Mouse (Mus musculus): ENCODE measurements at regions not wholly inside any gene's neighbourhood (a gene's known extent, or its start where the extent isn't known, plus 50 kb on each side); places are given as distances from the start of the nearest gene placed in this dataset.

GRCm38 (mm10) chr11:63353671-63354070 is 224.9 kb downstream of the Pmp22 start:
- H3K4me2 ChIP-seq (ENCODE audit: low read depth) = no peak overlapping the region
- H3K79me2 ChIP-seq (ENCODE audit: control insufficient read depth, insufficient read depth) = no peaks in the 10 kb centered on the region
- H3ac ChIP-seq (ENCODE audit: control insufficient read depth, insufficient read length) = no peak overlapping the region
- H3K36me3 ChIP-seq (ENCODE audit: control insufficient read depth, insufficient read depth) = no peaks in the 10 kb centered on the region
- no peak overlapping the region for H3K4me3 ChIP-seq
- TF ChIP-seq REST (IDR thresholded peaks at IDR 0.05; ENCODE audit: insufficient read depth, insufficient read length) (no peak), MAX (IDR thresholded peaks at IDR 0.05; ENCODE audit: low read depth) (no peak), E2F4 (IDR thresholded peaks at IDR 0.05; ENCODE audit: insufficient read depth) (no peak), TCF3 (IDR thresholded peaks at IDR 0.05; ENCODE audit: insufficient read length, low read depth) (no peak), MYOD1 (IDR thresholded peaks at IDR 0.05; ENCODE audit: control insufficient read depth in 1 of 3, insufficient read length in 2 of 3, low read depth in 2 of 3) (no peak), POLR2A (IDR thresholded peaks at IDR 0.05; ENCODE audit: insufficient read length, low read depth) (no peak), USF1 (IDR thresholded peaks at IDR 0.05; ENCODE audit: low read depth) (no peak), TCF12 (IDR thresholded peaks at IDR 0.05; ENCODE audit: insufficient read depth, poor library complexity, severe bottlenecking) (no peak), CEBPB (IDR thresholded peaks at IDR 0.05; ENCODE audit: insufficient read depth, poor library complexity, severe bottlenecking) (no peak), POLR2AphosphoS2 (IDR thresholded peaks at IDR 0.05; ENCODE audit: insufficient read length, low read depth) (no peak), SRF (IDR thresholded peaks at IDR 0.05; ENCODE audit: control insufficient read depth, insufficient read length, low read depth) (no peak), MYOG (IDR thresholded peaks at IDR 0.05; ENCODE audit: control insufficient read depth in 1 of 3, insufficient read depth in 1 of 3, insufficient read length in 2 of 3, low read depth in 2 of 3) (no peak)
- H3K27me3 ChIP-seq (ENCODE audit: control insufficient read depth, insufficient read depth, insufficient read length) = no peaks in the 10 kb centered on the region

- H3K36me3 ChIP-seq (ENCODE audit: control insufficient read depth, insufficient read depth) = no peaks in the 10 kb centered on the region
- H3K27me3 ChIP-seq (ENCODE audit: control insufficient read depth, insufficient read depth, insufficient read length) = peaks cover 2% of the 10 kb centered on the region
- no peaks in the 10 kb centered on the region for H3K79me2 ChIP-seq (ENCODE audit: control insufficient read depth, insufficient read depth)
- TF ChIP-seq TCF3 (IDR thresholded peaks at IDR 0.05; ENCODE audit: insufficient read length, low read depth) = no peak
- no peak for TF ChIP-seq MAX (IDR thresholded peaks at IDR 0.05; ENCODE audit: low read depth)
- TF ChIP-seq TCF12 (IDR thresholded peaks at IDR 0.05; ENCODE audit: insufficient read depth, poor library complexity, severe bottlenecking) = no peak
- TF ChIP-seq MYOG (IDR thresholded peaks at IDR 0.05; ENCODE audit: control insufficient read depth in 1 of 3, insufficient read depth in 1 of 3, insufficient read length in 2 of 3, low read depth in 2 of 3) = no peak
- TF ChIP-seq E2F4 (IDR thresholded peaks at IDR 0.05; ENCODE audit: insufficient read depth) = no peak
- no peak for TF ChIP-seq POLR2AphosphoS2 (IDR thresholded peaks at IDR 0.05; ENCODE audit: insufficient read length, low read depth)
- no peak for TF ChIP-seq REST (IDR thresholded peaks at IDR 0.05; ENCODE audit: insufficient read depth, insufficient read length)
- no peak overlapping the region for H3ac ChIP-seq (ENCODE audit: control insufficient read depth, insufficient read length)
- no peak overlapping the region for H3K4me2 ChIP-seq (ENCODE audit: low read depth)
- no peak overlapping the region for H3K4me3 ChIP-seq
These were observed 229.1 kb downstream of the Pmp22 start for GRCm38 (mm10) chr11:63357772-63358344.

- no peak overlapping the region for H3K4me3 ChIP-seq
- H3K79me2 ChIP-seq (ENCODE audit: control insufficient read depth, insufficient read depth) = no peaks in the 10 kb centered on the region
- peaks cover 11% of the 10 kb centered on the region for H3K27me3 ChIP-seq (ENCODE audit: control insufficient read depth, insufficient read depth, insufficient read length)
- no peak overlapping the region for H3K4me2 ChIP-seq (ENCODE audit: low read depth)
- no peak overlapping the region for H3ac ChIP-seq (ENCODE audit: control insufficient read depth, insufficient read length)
- H3K36me3 ChIP-seq (ENCODE audit: control insufficient read depth, insufficient read depth) = no peaks in the 10 kb centered on the region
- no peak for TF ChIP-seq USF1 (IDR thresholded peaks at IDR 0.05; ENCODE audit: low read depth)
- no peak for TF ChIP-seq POLR2AphosphoS2 (IDR thresholded peaks at IDR 0.05; ENCODE audit: insufficient read length, low read depth)
- TF ChIP-seq MAX (IDR thresholded peaks at IDR 0.05; ENCODE audit: low read depth) = no peak
- TF ChIP-seq E2F4 (IDR thresholded peaks at IDR 0.05; ENCODE audit: insufficient read depth) = no peak
These were observed 239.0 kb downstream of the Pmp22 start for GRCm38 (mm10) chr11:63367756-63368265.

GRCm38 (mm10) chr11:63369475-63369874 is 240.7 kb downstream of the Pmp22 start:
- peaks cover 6% of the 10 kb centered on the region for H3K27me3 ChIP-seq (ENCODE audit: control insufficient read depth, insufficient read depth, insufficient read length)
- H3K4me3 ChIP-seq = no peak overlapping the region
- H3ac ChIP-seq (ENCODE audit: control insufficient read depth, insufficient read length) = no peak overlapping the region
- no peak for TF ChIP-seq SRF (IDR thresholded peaks at IDR 0.05; ENCODE audit: control insufficient read depth, insufficient read length, low read depth)
- TF ChIP-seq REST (IDR thresholded peaks at IDR 0.05; ENCODE audit: insufficient read depth, insufficient read length) = no peak
- no peak for TF ChIP-seq POLR2AphosphoS2 (IDR thresholded peaks at IDR 0.05; ENCODE audit: insufficient read length, low read depth)
- no peak for TF ChIP-seq MYOD1 (IDR thresholded peaks at IDR 0.05; ENCODE audit: control insufficient read depth in 1 of 3, insufficient read length in 2 of 3, low read depth in 2 of 3)
- TF ChIP-seq E2F4 (IDR thresholded peaks at IDR 0.05; ENCODE audit: insufficient read depth) = no peak
- no peak for TF ChIP-seq TCF3 (IDR thresholded peaks at IDR 0.05; ENCODE audit: insufficient read length, low read depth)
- no peak for TF ChIP-seq POLR2A (IDR thresholded peaks at IDR 0.05; ENCODE audit: insufficient read length, low read depth)
- no peak for TF ChIP-seq MYOG (IDR thresholded peaks at IDR 0.05; ENCODE audit: control insufficient read depth in 1 of 3, insufficient read depth in 1 of 3, insufficient read length in 2 of 3, low read depth in 2 of 3)
- no peak for TF ChIP-seq CEBPB (IDR thresholded peaks at IDR 0.05; ENCODE audit: insufficient read depth, poor library complexity, severe bottlenecking)
- TF ChIP-seq USF1 (IDR thresholded peaks at IDR 0.05; ENCODE audit: low read depth) = no peak
- TF ChIP-seq TCF12 (IDR thresholded peaks at IDR 0.05; ENCODE audit: insufficient read depth, poor library complexity, severe bottlenecking) = no peak
- no peak for TF ChIP-seq MAX (IDR thresholded peaks at IDR 0.05; ENCODE audit: low read depth)
- H3K36me3 ChIP-seq (ENCODE audit: control insufficient read depth, insufficient read depth) = no peaks in the 10 kb centered on the region
- H3K4me2 ChIP-seq (ENCODE audit: low read depth) = no peak overlapping the region
- H3K79me2 ChIP-seq (ENCODE audit: control insufficient read depth, insufficient read depth) = no peaks in the 10 kb centered on the region

DNA sequence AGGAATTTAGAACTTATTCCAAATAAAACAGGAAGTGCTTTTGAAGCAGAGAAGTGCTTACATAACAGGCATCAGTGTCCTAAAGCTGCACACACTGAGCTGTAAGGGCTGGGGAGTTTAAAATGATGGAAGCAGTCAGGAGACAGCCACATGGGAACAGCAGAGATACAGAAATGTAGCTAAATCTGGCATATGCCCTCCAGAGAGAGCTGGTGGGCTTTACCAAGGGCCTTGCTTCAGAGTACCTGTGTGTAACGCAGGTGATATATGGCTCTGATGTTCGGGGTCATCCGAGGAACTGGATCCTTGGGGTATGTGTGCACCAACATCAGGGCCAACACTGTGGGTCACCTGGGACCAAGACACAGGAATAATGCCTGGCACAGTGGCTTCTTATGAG is 247.5 kb downstream of the Pmp22 start:
- no peak overlapping the region for H3K4me3 ChIP-seq
- H3K27me3 ChIP-seq (ENCODE audit: control insufficient read depth, insufficient read depth, insufficient read length) = no peaks in the 10 kb centered on the region
- no peak for TF ChIP-seq MAX (IDR thresholded peaks at IDR 0.05; ENCODE audit: low read depth)
- TF ChIP-seq CEBPB (IDR thresholded peaks at IDR 0.05; ENCODE audit: insufficient read depth, poor library complexity, severe bottlenecking) = no peak
- TF ChIP-seq REST (IDR thresholded peaks at IDR 0.05; ENCODE audit: insufficient read depth, insufficient read length) = no peak
- TF ChIP-seq TCF12 (IDR thresholded peaks at IDR 0.05; ENCODE audit: insufficient read depth, poor library complexity, severe bottlenecking) = no peak
- no peak for TF ChIP-seq MYOD1 (IDR thresholded peaks at IDR 0.05; ENCODE audit: control insufficient read depth in 1 of 3, insufficient read length in 2 of 3, low read depth in 2 of 3)
- no peak for TF ChIP-seq MYOG (IDR thresholded peaks at IDR 0.05; ENCODE audit: control insufficient read depth in 1 of 3, insufficient read depth in 1 of 3, insufficient read length in 2 of 3, low read depth in 2 of 3)
- TF ChIP-seq POLR2A (IDR thresholded peaks at IDR 0.05; ENCODE audit: insufficient read length, low read depth) = no peak
- no peak for TF ChIP-seq SRF (IDR thresholded peaks at IDR 0.05; ENCODE audit: control insufficient read depth, insufficient read length, low read depth)
- TF ChIP-seq E2F4 (IDR thresholded peaks at IDR 0.05; ENCODE audit: insufficient read depth) = no peak
- no peak for TF ChIP-seq USF1 (IDR thresholded peaks at IDR 0.05; ENCODE audit: low read depth)
- TF ChIP-seq TCF3 (IDR thresholded peaks at IDR 0.05; ENCODE audit: insufficient read length, low read depth) = no peak
- no peak for TF ChIP-seq POLR2AphosphoS2 (IDR thresholded peaks at IDR 0.05; ENCODE audit: insufficient read length, low read depth)
- no peak overlapping the region for H3K4me2 ChIP-seq (ENCODE audit: low read depth)
- H3K36me3 ChIP-seq (ENCODE audit: control insufficient read depth, insufficient read depth) = no peaks in the 10 kb centered on the region
- no peaks in the 10 kb centered on the region for H3K79me2 ChIP-seq (ENCODE audit: control insufficient read depth, insufficient read depth)
- no peak overlapping the region for H3ac ChIP-seq (ENCODE audit: control insufficient read depth, insufficient read length)

All from myocyte (in vitro differentiated cells).